Mouse (Mus musculus) neural tube, embryonic 12.5 days (tissue): ENCODE measurements around the gene Gdpd5. TPM values are rescaled to one million over a fixed set of nuclear protein-coding genes. Genes with fewer than 3 reads are reported as not detected.

Source experiments
- ATAC-seq: fragments of 200-750 bp; cut with Nextera tagmentation; 2 replicates; pipeline ENCODE4 v1.8.0; 2017; ENCODE audit warnings: low read depth, mild to moderate bottlenecking, moderate TSS enrichment, moderate library complexity; ENCODE audit not compliant: low FRiP score
- H3K27ac ChIP-seq: fragments of 300-500 bp; sonication (generic); 2 replicates; pipeline ENCODE4 v1.5.1; 2016
- H3K27me3 ChIP-seq: fragments of 300-500 bp; sonication (generic); replicated peaks from 2 replicates; pipeline ENCODE4 v1.6.1; 2016; ENCODE audit warnings: mild to moderate bottlenecking
- H3K36me3 ChIP-seq: fragments of 300-500 bp; sonication (generic); 2 replicates; pipeline ENCODE4 v1.6.1; 2016; ENCODE audit warnings: mild to moderate bottlenecking
- H3K4me1 ChIP-seq: fragments of 300-500 bp; sonication (generic); 2 replicates; pipeline ENCODE4 v1.6.1; 2016
- H3K4me2 ChIP-seq: fragments of 300-500 bp; sonication (generic); replicated peaks from 2 replicates; pipeline ENCODE4 v1.6.1; 2016; ENCODE audit warnings: mild to moderate bottlenecking
- H3K4me3 ChIP-seq: fragments of 300-500 bp; sonication (generic); 2 replicates; pipeline ENCODE4 v1.5.1; 2016
- H3K9ac ChIP-seq: fragments of 300-500 bp; sonication (generic); 2 replicates; pipeline ENCODE4 v1.6.1; 2016; ENCODE audit warnings: mild to moderate bottlenecking
- H3K9me3 ChIP-seq: fragments of 300-500 bp; sonication (generic); 2 replicates; pipeline ENCODE4 v1.6.1; 2016; ENCODE audit warnings: mild to moderate bottlenecking
- WGBS: fragments of 180-500 bp; shearing (Covaris S2); methylation state at CpG from one replicate; pipeline ENCODE4 v1.1.7; 2016; 5-methylcytosine and 5-hydroxymethylcytosine counted together
- polyA plus RNA-seq: library from polyadenylated mRNA; unstranded; fragments of >200 nt; fragmentation: Nextera tagmentation; extraction: Ambion mirVana; gene quantifications from 2 replicates; pipeline ENCODE4 v1.2.1, GENCODE M21; 2016

Gdpd5 gene
- 51.6 and 60.8 TPM in 2 replicates for polyA plus RNA-seq

- Histone ChIP-seq H3K4me3 (peak within 1 kb of the TSS; percentile 70), H3K4me2 (peak within 1 kb of the TSS; percentile 90), H3K27me3 (0 out of 2 replicates have a peak, but pooled peaks cover 7% of the 10 kb centered on the region), H3K27ac (peak within 1 kb of the TSS; percentile 91), H3K36me3 (no peaks in the 10 kb centered on the region), H3K9ac (peak within 1 kb of the TSS; percentile 85), H3K9me3 (no peaks in the 10 kb centered on the region), H3K4me1 (peaks cover 62% of the 10 kb centered on the region)
- WGBS: under 1% methylated on average over 73 of the region's 73 CpGs
- peak; percentile 95 for ATAC-seq
Observed at GRCm38 (mm10) chr7:99381214-99382087, at the start of gene Gdpd5. TSS of gene Gdpd5 (plus strand) at chr7:99381414.

DNA sequence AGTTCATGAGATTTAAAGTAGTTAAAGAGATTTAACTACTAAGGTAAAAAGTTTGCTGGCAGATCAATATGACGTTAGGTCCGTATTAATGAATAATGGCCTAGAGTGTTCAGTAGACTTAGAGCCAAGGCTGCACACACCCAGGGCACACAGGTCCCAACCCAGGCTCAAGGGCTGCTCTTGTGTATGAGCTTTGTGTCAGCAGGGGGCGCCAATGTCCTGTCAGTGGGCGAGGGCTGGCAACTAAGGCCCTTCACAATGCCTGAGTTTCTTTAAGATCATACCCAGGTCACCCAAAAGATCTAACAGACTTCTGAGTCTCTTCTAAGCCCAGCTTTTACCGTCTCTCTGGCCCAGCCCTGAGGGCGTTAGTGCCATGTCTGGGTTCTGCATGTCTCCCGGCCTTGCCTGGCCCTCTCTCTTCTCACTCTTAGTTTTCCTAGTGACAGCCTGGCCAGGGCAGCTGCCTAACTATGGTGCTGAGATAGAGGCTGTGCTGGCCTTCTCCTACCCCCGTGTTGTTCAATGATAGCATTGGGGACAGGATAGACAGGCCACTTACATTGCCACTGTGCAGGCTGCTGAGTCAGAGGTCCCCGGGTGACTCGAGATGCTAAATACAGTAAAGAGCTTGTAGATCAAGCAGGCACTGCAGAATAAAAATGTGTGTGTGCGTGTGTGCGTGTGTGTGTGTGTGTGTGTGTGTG lies 48.3 kb upstream of the Gdpd5 start:
- no peak overlapping the region for H3K27ac ChIP-seq
- H3K27me3 ChIP-seq: no peaks in the 10 kb centered on the region
- WGBS: 49% methylated on average over 12 of the region's 12 CpGs
- H3K36me3 ChIP-seq: peaks cover 21% of the 10 kb centered on the region
- ATAC-seq: peak; percentile 57; the same call in 1 of the 2 replicates
- peaks cover 16% of the 10 kb centered on the region for H3K4me1 ChIP-seq
- H3K4me2 ChIP-seq: no peak overlapping the region
- H3K4me3 ChIP-seq: no peak overlapping the region
- H3K9me3 ChIP-seq: no peaks in the 10 kb centered on the region
- no peak overlapping the region for H3K9ac ChIP-seq

DNA sequence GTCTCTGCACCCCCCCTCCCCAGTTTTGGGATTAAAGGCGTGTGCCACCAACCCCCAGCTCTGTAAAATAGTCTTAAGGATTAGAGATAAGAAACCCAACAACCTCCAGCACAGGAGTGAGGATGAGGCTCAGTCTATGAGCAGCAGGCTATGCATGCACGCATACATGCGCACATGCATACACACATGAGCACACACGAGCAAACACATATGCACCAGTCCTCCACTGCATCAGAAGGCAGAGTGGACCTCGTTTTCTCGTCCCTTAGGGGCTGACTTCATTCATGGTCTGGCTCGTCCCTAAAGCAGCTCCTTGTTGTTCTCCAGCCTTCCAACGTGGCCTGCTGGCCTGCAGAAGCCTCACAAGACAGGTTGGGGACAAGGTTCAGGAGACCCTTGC lies 40.5 kb upstream of the Gdpd5 start:
- 86% methylated on average over 8 of the region's 8 CpGs for WGBS
- no peak for ATAC-seq
- H3K36me3 ChIP-seq: peaks cover 39% of the 10 kb centered on the region
- no peak overlapping the region for H3K4me2 ChIP-seq
- no peak overlapping the region for H3K4me3 ChIP-seq
- H3K9me3 ChIP-seq: no peaks in the 10 kb centered on the region
- no peak overlapping the region for H3K27ac ChIP-seq
- no peaks in the 10 kb centered on the region for H3K27me3 ChIP-seq
- peaks cover 4% of the 10 kb centered on the region; the same call in 1 of the 2 replicates for H3K4me1 ChIP-seq
- H3K9ac ChIP-seq: no peak overlapping the region

GRCm38 (mm10) chr7:99343577-99343976 lies 37.6 kb upstream of the Gdpd5 start:
- WGBS: 90% methylated on average over 4 of the region's 4 CpGs

GRCm38 (mm10) chr7:99347268-99347667 lies 33.9 kb upstream of the Gdpd5 start:
- 97% methylated on average over 10 of the region's 10 CpGs for WGBS
- ATAC-seq: no peak
- no peak overlapping the region for H3K27ac ChIP-seq
- H3K27me3 ChIP-seq: no peaks in the 10 kb centered on the region
- H3K9me3 ChIP-seq: no peaks in the 10 kb centered on the region
- H3K9ac ChIP-seq: no peak overlapping the region
- peaks cover 57% of the 10 kb centered on the region for H3K36me3 ChIP-seq
- no peak overlapping the region for H3K4me3 ChIP-seq
- peaks cover 29% of the 10 kb centered on the region for H3K4me1 ChIP-seq
- no peak overlapping the region for H3K4me2 ChIP-seq

More at GRCm38 (mm10) chr7:99343577-99343976, 37.6 kb upstream of the Gdpd5 start:
- Histone ChIP-seq H3K9me3 (no peaks in the 10 kb centered on the region), H3K27me3 (no peaks in the 10 kb centered on the region), H3K36me3 (peaks cover 48% of the 10 kb centered on the region), H3K4me1 (0 out of 2 replicates have a peak, but pooled peaks cover 4% of the 10 kb centered on the region), H3K27ac (no peak overlapping the region), H3K4me2 (no peak overlapping the region), H3K9ac (no peak overlapping the region), H3K4me3 (no peak overlapping the region)
- no peak for ATAC-seq

DNA sequence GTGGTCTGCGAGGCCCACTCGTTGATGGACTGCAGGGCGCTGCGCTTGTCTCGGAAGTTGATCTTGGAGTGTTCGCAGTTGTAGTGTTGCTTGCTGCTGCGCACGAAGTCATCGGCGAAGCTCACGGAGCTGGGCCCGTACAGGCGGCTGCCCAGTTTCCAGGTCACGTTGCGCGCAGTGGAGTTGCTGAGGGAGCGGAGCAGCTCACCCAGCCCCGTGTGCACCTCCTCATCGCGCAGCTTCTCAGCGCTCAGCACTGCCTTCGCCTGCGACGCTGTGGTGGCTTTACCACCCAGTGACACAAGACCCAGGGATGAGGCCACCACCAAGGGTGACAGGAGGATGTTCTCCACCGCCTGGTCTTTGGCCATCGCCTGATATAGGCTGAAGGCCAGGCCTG lies 32.3 kb upstream of the Gdpd5 start:
- no peak for ATAC-seq
- 98% methylated on average over 26 of the region's 26 CpGs for WGBS
- no peak overlapping the region for H3K4me2 ChIP-seq
- no peaks in the 10 kb centered on the region for H3K9me3 ChIP-seq
- no peak overlapping the region for H3K9ac ChIP-seq
- H3K4me1 ChIP-seq: peaks cover 42% of the 10 kb centered on the region
- H3K36me3 ChIP-seq: peaks cover 52% of the 10 kb centered on the region
- no peaks in the 10 kb centered on the region for H3K27me3 ChIP-seq
- no peak overlapping the region for H3K4me3 ChIP-seq
- no peak overlapping the region for H3K27ac ChIP-seq

GRCm38 (mm10) chr7:99349782-99350720 lies 31.2 kb upstream of the Gdpd5 start:
- H3K36me3 ChIP-seq: peaks cover 42% of the 10 kb centered on the region
- 80% methylated on average over 9 of the region's 9 CpGs for WGBS
- no peak overlapping the region for H3K27ac ChIP-seq
- no peaks in the 10 kb centered on the region for H3K27me3 ChIP-seq
- H3K9me3 ChIP-seq: no peaks in the 10 kb centered on the region
- peak overlapping the region; percentile 44 for H3K4me3 ChIP-seq
- peak overlapping the region; percentile 74; the same call in 1 of the 2 replicates for H3K9ac ChIP-seq
- H3K4me2 ChIP-seq: peak overlapping the region; percentile 73
- peaks cover 48% of the 10 kb centered on the region for H3K4me1 ChIP-seq
- no peak for ATAC-seq

- no peak; the same call in 1 of the 2 replicates for ATAC-seq
- Histone ChIP-seq H3K27me3 (no peaks in the 10 kb centered on the region), H3K27ac (peak overlapping the region; percentile 82), H3K4me2 (peak overlapping the region; percentile 73), H3K9me3 (no peaks in the 10 kb centered on the region), H3K36me3 (peaks cover 32% of the 10 kb centered on the region), H3K4me1 (peaks cover 60% of the 10 kb centered on the region), H3K9ac (peak overlapping the region; percentile 74), H3K4me3 (peak overlapping the region; percentile 44)
- 6% methylated on average over 12 of the region's 12 CpGs for WGBS
Observed at GRCm38 (mm10) chr7:99351104-99351801, 30.0 kb upstream of the Gdpd5 start.

GRCm38 (mm10) chr7:99351802-99352517 lies 29.3 kb upstream of the Gdpd5 start:
- Histone ChIP-seq H3K36me3 (peaks cover 25% of the 10 kb centered on the region), H3K4me2 (peak overlapping the region; percentile 73), H3K4me3 (peak overlapping the region; percentile 44), H3K27me3 (no peaks in the 10 kb centered on the region), H3K9me3 (no peaks in the 10 kb centered on the region), H3K9ac (peak overlapping the region; percentile 74), H3K27ac (peak overlapping the region; percentile 82), H3K4me1 (peaks cover 67% of the 10 kb centered on the region)
- peak; percentile 41 for ATAC-seq
- WGBS: 2% methylated on average over 18 of the region's 18 CpGs

DNA sequence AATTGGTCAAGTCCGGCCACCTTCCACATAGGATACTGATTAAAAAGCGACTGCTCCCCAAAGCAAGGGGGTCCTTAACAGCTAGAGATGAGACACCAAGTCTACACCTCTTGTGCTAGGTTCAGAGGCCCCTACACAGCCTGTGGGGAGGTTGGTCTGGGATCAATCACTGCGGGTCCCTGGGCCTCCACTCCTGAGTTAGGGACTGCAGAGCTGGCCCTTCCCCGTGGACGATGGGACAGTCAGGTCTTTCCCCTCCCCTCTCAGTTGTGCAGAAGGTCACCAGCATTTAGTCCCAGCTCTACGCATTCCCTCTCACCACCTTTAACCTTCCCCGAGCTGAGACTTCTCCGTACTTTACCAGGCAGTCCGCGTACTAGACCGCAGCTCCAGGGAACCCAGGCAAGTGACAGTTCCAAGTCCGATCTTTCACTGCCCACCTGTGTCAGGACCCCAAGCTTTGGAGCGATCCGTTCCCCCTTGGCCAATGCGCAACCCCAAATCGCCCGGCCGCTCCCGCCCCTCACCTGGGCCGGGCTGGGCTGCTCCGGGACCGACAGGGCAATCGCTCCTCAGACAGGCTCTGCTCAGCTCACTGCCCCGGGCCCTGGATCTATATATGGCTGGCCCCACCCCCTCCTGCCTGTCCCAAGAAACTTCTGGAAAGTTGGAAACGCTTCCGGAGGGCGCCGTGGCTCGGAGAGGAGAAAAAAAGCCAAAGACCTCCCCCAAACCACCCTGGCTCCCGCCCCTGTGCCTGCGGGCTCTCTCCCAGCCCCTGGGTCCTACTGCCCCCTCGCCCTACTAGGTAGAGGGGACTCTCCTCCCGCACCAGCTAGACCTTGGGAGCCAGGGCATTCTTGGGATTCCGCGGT lies 28.5 kb upstream of the Gdpd5 start, which contains the start of gene Serpinh1:
Gene Serpinh1 (minus strand): TSS at position 714 of the 875 bp plus-strand sequence.
- H3K27me3 ChIP-seq: no peaks in the 10 kb centered on the region
- H3K4me1 ChIP-seq: peaks cover 72% of the 10 kb centered on the region
- H3K27ac ChIP-seq: peak within 1 kb of the TSS; percentile 82
- H3K4me3 ChIP-seq: peak within 1 kb of the TSS; percentile 44
- peak within 1 kb of the TSS; percentile 73 for H3K4me2 ChIP-seq
- H3K9me3 ChIP-seq: no peaks in the 10 kb centered on the region
- 1% methylated on average over 35 of the region's 35 CpGs for WGBS
- peak within 1 kb of the TSS; percentile 74 for H3K9ac ChIP-seq
- peak; percentile 45; the same call in 1 of the 2 replicates for ATAC-seq
- H3K36me3 ChIP-seq: peaks cover 17% of the 10 kb centered on the region
